Mouse (Mus musculus): Measurements from ENCODE around the gene Hoxa7. TPM values are rescaled to one million over a fixed set of nuclear protein-coding genes. Genes with fewer than 3 reads are reported as not detected.
A peak's percentile ranks its signal among the peaks of the same experiment; 100 is the strongest.

The Hoxa7 gene
- polyA plus RNA-seq, 2 experiments: 10.1 to 15.8 TPM

DNA sequence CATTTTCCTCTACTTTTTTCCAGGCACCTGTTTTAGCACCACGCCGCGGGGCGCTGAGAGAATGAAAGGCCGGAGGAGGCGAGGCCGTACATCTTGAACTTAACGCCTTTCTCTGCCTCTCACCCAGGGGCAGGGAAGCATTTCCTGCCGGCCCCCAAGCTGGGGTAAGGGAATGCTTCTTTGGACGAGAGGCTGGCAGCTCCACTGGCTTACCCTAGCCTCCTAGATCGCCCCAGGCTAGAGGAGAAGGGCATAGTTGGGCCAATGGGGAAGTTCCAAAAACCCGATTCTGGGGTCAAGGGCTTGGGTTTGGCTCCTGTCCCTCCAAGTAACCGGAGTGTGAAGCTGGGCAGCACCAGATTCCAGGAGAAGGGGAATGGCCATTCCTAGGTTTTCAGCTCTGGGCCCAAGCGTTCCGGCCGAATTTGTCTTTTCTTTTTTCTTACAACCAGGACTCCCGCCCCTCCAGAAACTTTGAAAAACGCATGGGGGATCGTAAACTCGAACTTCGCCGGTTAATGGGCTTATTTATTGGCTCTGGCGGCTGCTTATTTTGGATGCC lies 11.4 kb upstream of the Hoxa7 start:
- no peak for TF ChIP-seq POLR2A (IDR thresholded peaks at IDR 0.05; ENCODE audit: borderline replicate concordance, extremely low read depth, insufficient read depth, insufficient read length)
- peak; percentile 82 for DNase-seq (ENCODE audit: low spot score)
- Histone ChIP-seq H3K27me3 (ENCODE audit: control insufficient read depth, insufficient read depth, low read length) (no peaks in the 10 kb centered on the region), H3K4me2 (replicated peaks; ENCODE audit: low read depth, low read length, severe bottlenecking) (peak overlapping the region; percentile 96), H3K9me3 (ENCODE audit: control insufficient read depth, low read length) (no peaks in the 10 kb centered on the region), H3K4me1 (ENCODE audit: control insufficient read depth, insufficient read depth, low read length) (peaks cover 21% of the 10 kb centered on the region), H3K9ac (ENCODE audit: low read depth, low read length, severe bottlenecking) (peak overlapping the region; percentile 100), H3K36me3 (ENCODE audit: control insufficient read depth, insufficient read depth, low read length) (peaks cover 60% of the 10 kb centered on the region), H3K4me3 (replicated peaks; ENCODE audit: low read length) (peak overlapping the region; percentile 90), H3K27ac (replicated peaks; ENCODE audit: low read depth, low read length) (peak overlapping the region; percentile 99)
- under 1% methylated on average over 23 of the region's 23 CpGs for WGBS
- ATAC-seq (ENCODE audit: low FRiP score, low read depth): no peak

DNA sequence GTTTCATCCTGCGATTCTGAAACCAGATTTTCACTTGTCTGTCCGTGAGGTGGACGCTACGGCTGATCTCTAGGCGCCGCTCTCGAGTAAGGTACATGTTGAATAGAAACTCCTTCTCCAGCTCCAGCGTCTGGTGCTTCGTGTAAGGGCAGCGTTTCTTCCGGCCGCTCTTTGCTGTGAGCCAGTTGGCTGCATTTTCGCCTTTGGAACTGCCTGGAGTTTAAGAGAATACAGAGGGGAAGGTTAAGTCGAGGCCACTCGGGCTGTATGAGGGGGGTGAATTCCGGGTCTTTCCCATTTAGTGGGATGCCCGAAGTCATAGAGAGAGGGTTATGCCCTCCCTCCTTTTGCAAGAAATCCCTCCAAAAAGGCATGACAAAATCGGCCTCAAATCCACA lies 10.9 kb upstream of the Hoxa7 start:
- Histone ChIP-seq H3K9ac (ENCODE audit: low read depth, low read length, severe bottlenecking) (peak overlapping the region; percentile 100), H3K27me3 (ENCODE audit: control insufficient read depth, insufficient read depth, low read length) (no peaks in the 10 kb centered on the region), H3K4me2 (replicated peaks; ENCODE audit: low read depth, low read length, severe bottlenecking) (peak overlapping the region; percentile 96), H3K9me3 (ENCODE audit: control insufficient read depth, low read length) (no peaks in the 10 kb centered on the region), H3K4me3 (replicated peaks; ENCODE audit: low read length) (peak overlapping the region; percentile 90), H3K36me3 (ENCODE audit: control insufficient read depth, insufficient read depth, low read length) (peaks cover 60% of the 10 kb centered on the region), H3K4me1 (ENCODE audit: control insufficient read depth, insufficient read depth, low read length) (peaks cover 23% of the 10 kb centered on the region), H3K27ac (replicated peaks; ENCODE audit: low read depth, low read length) (peak overlapping the region; percentile 99)
- TF ChIP-seq POLR2A (IDR thresholded peaks at IDR 0.05; ENCODE audit: borderline replicate concordance, extremely low read depth, insufficient read depth, insufficient read length): no peak
- under 1% methylated on average over 18 of the region's 18 CpGs for WGBS
- DNase-seq (ENCODE audit: low spot score): peak; percentile 45
- no peak for ATAC-seq (ENCODE audit: low FRiP score, low read depth)

DNA sequence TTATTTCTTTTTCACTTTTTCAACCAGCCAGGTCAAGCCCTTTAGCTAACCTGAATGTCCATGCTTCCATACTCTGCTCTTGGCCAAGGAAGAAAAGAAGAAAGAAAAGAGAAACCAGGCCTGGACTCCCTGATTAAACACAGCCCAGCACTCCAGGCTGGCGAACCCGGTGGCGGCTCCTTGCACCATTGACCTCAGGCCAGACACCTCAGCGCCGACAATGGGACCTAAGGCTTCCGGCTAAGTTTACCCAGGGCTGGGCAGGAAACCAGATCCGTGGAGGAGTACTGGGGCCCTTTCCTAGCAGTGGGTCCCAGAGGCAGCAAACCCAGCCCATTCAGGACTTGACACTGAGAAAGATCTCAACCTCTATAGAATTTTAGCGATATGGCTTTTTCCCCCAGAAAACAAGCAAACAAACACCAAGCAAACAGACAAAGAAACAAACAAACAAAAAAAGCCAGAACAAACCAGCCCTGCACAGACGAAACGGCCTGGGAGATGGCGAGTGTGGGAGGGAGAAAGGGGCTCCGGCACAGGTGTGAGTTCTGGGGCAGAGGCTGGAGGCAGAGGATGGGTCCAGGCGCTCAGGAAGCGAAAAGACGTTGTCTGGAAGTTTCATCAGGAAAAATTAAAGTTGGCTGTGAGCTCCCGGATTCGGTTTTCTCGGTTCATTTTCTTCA lies 10.4 kb upstream of the Hoxa7 start:
- H3K4me3 ChIP-seq (replicated peaks; ENCODE audit: low read length): peak overlapping the region; percentile 90
- peak overlapping the region; percentile 99 for H3K27ac ChIP-seq (replicated peaks; ENCODE audit: low read depth, low read length)
- no peak for ATAC-seq (ENCODE audit: low FRiP score, low read depth)
- peaks cover 60% of the 10 kb centered on the region for H3K36me3 ChIP-seq (ENCODE audit: control insufficient read depth, insufficient read depth, low read length)
- peaks cover 28% of the 10 kb centered on the region for H3K4me1 ChIP-seq (ENCODE audit: control insufficient read depth, insufficient read depth, low read length)
- no peaks in the 10 kb centered on the region for H3K27me3 ChIP-seq (ENCODE audit: control insufficient read depth, insufficient read depth, low read length)
- no peak for TF ChIP-seq POLR2A (IDR thresholded peaks at IDR 0.05; ENCODE audit: borderline replicate concordance, extremely low read depth, insufficient read depth, insufficient read length)
- WGBS: under 1% methylated on average over 18 of the region's 18 CpGs
- H3K9me3 ChIP-seq (ENCODE audit: control insufficient read depth, low read length): no peaks in the 10 kb centered on the region
- peak; percentile 29 for DNase-seq (ENCODE audit: low spot score)
- peak overlapping the region; percentile 96 for H3K4me2 ChIP-seq (replicated peaks; ENCODE audit: low read depth, low read length, severe bottlenecking)
- peak overlapping the region; percentile 100 for H3K9ac ChIP-seq (ENCODE audit: low read depth, low read length, severe bottlenecking)

DNA sequence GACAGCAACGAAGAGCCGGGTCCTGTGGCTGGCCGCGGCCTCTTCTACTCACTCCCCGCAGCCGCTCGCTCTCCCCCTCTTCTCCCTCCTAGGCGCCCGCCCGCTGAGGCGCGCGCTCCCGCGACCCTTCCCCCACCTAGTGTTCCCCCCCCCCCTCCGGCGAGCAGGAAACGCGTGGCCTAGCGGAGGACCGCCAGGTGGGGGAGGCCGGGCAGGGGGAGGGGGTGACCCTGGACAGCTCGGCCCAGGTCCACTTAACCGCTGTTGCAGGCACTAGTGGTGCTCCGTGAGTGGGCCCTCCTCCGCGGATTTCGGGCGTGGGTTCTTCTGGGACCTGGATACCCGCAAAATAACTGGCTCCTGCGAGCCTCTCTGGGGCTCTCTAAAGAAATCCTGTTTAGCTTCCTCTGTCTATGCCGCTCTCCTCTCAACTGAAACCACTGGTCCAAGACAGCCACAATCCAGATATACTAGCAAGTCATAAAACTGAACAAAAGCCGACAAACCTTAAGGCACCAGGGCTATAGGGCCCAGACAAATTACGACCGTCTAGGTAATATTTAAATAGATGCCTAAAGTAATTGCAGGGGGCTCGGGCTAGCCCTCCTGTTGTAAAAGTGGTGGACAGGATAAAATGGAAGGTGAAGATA lies 9.0 kb upstream of the Hoxa7 start, which contains the start of gene Hoxa9:
Hoxa9 (minus strand) TSS at position 574 of the 650 bp plus-strand sequence.
- 0 out of 2 replicates have a peak, but pooled peaks have one; percentile 13 for TF ChIP-seq POLR2A (IDR thresholded peaks at IDR 0.05; ENCODE audit: borderline replicate concordance, extremely low read depth, insufficient read depth, insufficient read length)
- H3K9ac ChIP-seq (ENCODE audit: low read depth, low read length, severe bottlenecking): peak within 1 kb of the TSS; percentile 100
- H3K27ac ChIP-seq (replicated peaks; ENCODE audit: low read depth, low read length): peak within 1 kb of the TSS; percentile 99
- peaks cover 20% of the 10 kb centered on the region for H3K4me1 ChIP-seq (ENCODE audit: control insufficient read depth, insufficient read depth, low read length)
- H3K4me2 ChIP-seq (replicated peaks; ENCODE audit: low read depth, low read length, severe bottlenecking): peak within 1 kb of the TSS; percentile 96
- H3K27me3 ChIP-seq (ENCODE audit: control insufficient read depth, insufficient read depth, low read length): no peaks in the 10 kb centered on the region
- peak within 1 kb of the TSS; percentile 90 for H3K4me3 ChIP-seq (replicated peaks; ENCODE audit: low read length)
- H3K9me3 ChIP-seq (ENCODE audit: control insufficient read depth, low read length): no peaks in the 10 kb centered on the region
- peak; percentile 28 for ATAC-seq (ENCODE audit: low FRiP score, low read depth)
- H3K36me3 ChIP-seq (ENCODE audit: control insufficient read depth, insufficient read depth, low read length): peaks cover 58% of the 10 kb centered on the region
- peak; percentile 44 for DNase-seq (ENCODE audit: low spot score)
- 1% methylated on average over 15 of the region's 36 CpGs for WGBS
